Mouse (Mus musculus) small intestine, adult 2 months (tissue): Measurements from ENCODE around the gene Mok.

Experiments used
- CTCF ChIP-seq: fragments of 200-500 bp; IDR thresholded peaks from 2 replicates; pipeline ENCODE4 v1.5.1; 2012; ENCODE audit warnings: low read depth, mild to moderate bottlenecking, control low read depth, inconsistent platforms, low read length, moderate library complexity, mixed read lengths; ENCODE audit not compliant: insufficient replicate concordance, insufficient read length; ENCODE audit errors: extremely low read depth
- POLR2A ChIP-seq: fragments of 200-500 bp; IDR thresholded peaks from 2 replicates; pipeline ENCODE4 v1.6.1; 2012; ENCODE audit warnings: low read depth, mild to moderate bottlenecking, control low read depth, inconsistent platforms, low read length, moderate library complexity

- TF ChIP-seq POLR2A = no peak
- no peak for TF ChIP-seq CTCF
Observed at GRCm38 (mm10) chr12:110851414-110851813, 10.7 kb upstream of the Mok start.
